Mouse (Mus musculus) gastrocnemius, postnatal 25 days (tissue): ENCODE measurements around the gene Cfap97d1. TPM values are rescaled to one million over a fixed set of nuclear protein-coding genes. Genes with fewer than 3 reads are reported as not detected.

Experiments
- DNase-seq: peaks from one replicate; pipeline ENCODE4 v3.0.0; 2022
- total RNA-seq, 2 experiments: library from RNA; stranded (reverse); gene quantifications; 1 replicate in 1 of 2; 2 replicates in 1 of 2; pipeline ENCODE4 v1.2.3; 2021

The Cfap97d1 gene
- total RNA-seq, 2 experiments from 2014 or later = not detected

DNA sequence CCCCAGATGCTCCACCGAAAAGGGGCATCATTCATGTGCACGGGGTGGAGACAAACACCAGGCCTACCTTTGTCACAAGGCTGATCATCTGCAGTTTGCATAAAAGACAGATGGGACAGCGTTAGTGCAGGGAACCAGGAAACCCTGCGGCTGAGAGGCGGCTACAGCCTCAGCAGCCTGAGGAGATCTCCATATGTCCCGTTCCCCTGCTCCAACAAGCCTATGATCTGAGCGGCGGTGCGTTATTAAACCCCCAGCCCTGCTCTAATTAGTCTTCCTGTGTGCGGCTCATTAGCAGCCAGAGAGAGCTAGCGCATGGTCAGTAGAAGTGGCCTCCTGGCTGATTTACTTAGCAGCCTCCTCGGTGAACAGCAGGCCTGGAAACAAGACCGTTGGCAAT lies 26.1 kb downstream of the Cfap97d1 start:
- DNase-seq = no peak

- no peak for DNase-seq
Observed at GRCm38 (mm10) chr11:102011510-102011909, 27.4 kb downstream of the Cfap97d1 start.

GRCm38 (mm10) chr11:102013201-102013600 lies 29.1 kb downstream of the Cfap97d1 start:
- no peak for DNase-seq

DNA sequence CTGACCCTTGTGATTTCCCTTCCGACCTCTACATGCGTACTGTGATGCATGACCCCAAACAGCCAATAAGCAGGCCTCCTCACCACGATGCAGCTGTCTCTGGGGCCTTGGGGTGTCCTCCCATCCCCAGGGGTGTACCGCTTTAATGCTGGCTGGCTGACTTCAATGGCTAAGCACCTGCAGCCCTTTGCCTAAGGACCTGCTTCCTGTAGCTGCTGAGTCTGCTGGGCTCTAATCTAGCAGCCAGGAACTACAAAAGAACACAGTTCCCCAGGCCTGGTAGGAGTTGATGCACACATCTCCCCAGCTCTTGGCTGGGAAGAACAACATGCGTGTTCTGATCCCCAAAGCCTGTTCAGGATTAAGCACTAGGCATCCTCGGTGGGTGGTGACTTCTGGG lies 31.4 kb downstream of the Cfap97d1 start:
- no peak for DNase-seq

GRCm38 (mm10) chr11:102016136-102016535 lies 32.1 kb downstream of the Cfap97d1 start:
- peak; percentile 51 for DNase-seq

DNA sequence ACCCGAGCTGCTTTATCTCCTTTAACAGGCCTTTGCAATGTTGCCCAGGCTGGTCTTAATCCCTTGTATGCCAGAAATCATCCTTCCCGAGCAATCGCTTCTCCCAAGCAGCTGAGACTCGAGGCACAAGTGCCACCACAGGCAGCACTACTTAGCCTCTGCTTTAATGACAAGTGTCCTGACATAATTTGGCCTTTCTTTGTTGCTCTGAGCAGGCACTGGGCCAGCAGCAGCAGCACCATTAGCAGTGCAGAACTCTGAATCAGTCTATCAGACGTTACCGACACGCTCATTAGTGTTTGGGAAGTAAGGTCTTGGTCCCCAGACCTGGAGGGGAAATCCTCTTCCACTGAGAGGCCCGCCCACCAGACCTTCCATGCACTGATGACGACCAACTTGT lies 35.7 kb downstream of the Cfap97d1 start:
- DNase-seq = no peak

GRCm38 (mm10) chr11:102021196-102021595 lies 37.1 kb downstream of the Cfap97d1 start:
- DNase-seq = no peak

GRCm38 (mm10) chr11:102023406-102023805 lies 39.3 kb downstream of the Cfap97d1 start:
- DNase-seq = no peak

DNA sequence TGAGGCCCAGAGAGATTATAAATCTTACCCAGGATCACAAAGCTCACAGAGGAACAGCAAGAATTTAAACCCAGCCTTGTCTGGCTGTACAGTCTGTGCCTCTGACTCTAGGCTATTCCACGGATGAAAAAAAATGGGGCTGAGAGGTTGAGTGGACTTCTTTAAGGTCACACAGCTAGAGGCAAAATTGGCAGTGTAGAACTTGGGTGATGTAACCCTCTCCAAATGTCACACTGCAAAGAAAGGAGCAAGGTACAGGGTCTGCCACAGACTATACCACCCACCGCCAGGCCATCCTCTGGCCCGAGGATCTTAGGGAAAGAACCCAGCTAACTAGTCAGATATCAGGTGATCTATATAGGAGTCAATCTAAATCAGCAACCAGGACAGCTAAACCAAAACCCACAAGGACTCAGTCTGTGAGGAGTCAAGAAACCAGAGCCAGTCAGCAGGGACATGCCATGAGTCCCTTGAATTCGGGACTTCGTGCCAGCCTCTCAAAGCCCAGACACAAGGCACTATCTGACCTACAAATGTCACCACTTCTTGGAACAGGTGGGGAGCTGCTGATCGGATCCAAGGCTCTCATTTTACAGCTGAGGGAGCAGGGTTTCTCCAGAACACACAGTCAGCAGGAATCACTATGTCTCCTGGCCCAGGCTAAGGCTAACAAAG lies 40.1 kb downstream of the Cfap97d1 start:
- peak; percentile 81 for DNase-seq

DNA sequence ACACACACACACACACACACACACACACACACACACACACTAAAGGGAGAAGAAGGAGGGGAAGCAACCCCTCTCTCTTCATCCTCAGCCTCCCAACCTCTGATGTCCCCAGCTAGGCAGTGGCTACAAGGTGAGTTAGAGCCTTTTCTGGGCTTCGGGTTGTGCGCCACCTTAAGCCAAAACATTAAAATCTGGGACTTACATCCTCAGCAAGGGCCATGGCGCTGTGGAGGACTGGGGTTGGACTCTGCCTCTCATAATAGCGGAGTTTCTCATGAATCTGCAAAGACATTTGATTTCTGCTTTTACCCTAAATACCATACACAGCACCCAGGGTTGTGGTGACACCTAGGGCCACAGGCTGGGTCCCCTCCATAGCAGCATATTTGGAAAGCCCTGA lies 40.8 kb downstream of the Cfap97d1 start:
- DNase-seq = no peak

- DNase-seq = no peak
Observed at GRCm38 (mm10) chr11:102025354-102025753, 41.3 kb downstream of the Cfap97d1 start.

- no peak for DNase-seq
Observed at GRCm38 (mm10) chr11:102025991-102026660, 42.0 kb downstream of the Cfap97d1 start.

- peak; percentile 65 for DNase-seq
Observed at GRCm38 (mm10) chr11:102026694-102027360, 42.7 kb downstream of the Cfap97d1 start.

DNA sequence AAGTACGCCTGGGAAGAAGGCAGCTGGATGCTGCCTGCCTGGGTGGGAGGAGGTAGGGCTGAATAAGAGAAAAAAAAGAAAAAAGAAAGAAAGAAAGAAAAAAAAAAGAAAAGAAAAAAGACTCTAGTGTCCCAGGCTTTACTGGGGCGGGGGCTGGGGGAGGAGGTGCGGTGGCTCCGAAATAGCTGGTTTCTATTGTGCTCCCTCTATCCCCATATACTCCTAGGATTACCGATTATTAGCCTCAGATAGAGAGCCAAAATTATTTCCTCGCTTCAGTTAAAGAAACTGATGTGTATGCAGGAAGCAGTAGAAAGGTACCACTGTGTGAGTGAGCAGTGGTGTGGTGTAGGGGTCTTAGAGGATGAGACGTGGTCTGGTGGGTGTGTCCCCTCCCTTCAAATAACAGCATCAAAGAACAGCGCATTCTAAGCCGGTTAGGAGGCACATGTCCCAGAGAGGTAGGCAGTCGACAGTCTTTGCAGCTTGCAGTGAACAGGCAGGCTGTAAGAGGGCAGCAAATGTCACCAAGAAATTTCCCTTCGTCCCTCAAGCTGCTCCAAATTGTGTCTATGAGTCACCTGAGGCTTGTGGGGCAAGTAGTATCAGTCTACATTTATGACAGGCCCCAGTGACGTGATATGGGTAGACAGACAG lies 43.4 kb downstream of the Cfap97d1 start:
- no peak for DNase-seq

- no peak for DNase-seq
Observed at GRCm38 (mm10) chr11:102028087-102028816, 44.2 kb downstream of the Cfap97d1 start, which contains the start of gene Mpp3. Mpp3 (minus strand) TSS chr11:102028461.

GRCm38 (mm10) chr11:102029304-102029703 lies 45.2 kb downstream of the Cfap97d1 start:
- DNase-seq = no peak

DNA sequence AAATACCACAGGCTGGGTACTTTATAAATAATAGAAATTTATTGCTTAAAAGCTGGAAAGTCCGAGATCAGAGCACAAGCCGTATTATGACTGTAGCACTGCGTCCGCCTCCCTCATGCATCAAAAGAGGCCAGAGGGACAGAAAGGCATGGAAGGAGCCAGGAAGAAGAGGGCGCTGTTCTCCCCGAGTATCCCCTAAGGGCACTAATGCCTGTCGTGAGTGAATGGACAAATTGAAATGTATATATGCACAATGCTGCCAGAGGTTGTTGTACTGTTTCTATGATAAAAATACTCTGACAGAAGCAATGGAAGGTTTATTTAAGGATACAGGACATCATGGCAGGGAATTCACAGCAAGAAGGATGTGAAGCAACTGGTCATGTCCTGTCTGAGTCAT lies 45.9 kb downstream of the Cfap97d1 start:
- no peak for DNase-seq

DNA sequence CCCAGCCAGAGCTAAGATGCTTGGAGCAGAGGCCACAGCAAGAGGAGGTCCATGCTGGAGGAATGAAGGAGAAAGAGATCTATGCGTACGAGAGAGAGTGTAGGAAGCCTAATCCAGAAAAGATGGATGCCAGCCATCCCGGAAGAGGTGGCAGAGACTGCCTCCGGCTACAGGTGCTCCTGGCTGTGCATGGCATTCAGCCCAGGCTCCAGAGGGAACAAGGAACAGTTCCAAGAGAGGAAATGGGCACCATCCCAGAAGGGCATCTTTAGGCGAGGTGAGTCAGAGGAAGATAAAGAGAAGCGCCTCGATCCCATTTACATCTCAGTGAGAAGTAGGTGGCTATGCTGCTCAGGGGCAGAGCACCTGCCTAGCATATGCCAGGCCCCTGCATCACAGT lies 47.1 kb downstream of the Cfap97d1 start:
- DNase-seq = no peak

GRCm38 (mm10) chr11:102033055-102033591 lies 49.0 kb downstream of the Cfap97d1 start:
- no peak for DNase-seq

DNA sequence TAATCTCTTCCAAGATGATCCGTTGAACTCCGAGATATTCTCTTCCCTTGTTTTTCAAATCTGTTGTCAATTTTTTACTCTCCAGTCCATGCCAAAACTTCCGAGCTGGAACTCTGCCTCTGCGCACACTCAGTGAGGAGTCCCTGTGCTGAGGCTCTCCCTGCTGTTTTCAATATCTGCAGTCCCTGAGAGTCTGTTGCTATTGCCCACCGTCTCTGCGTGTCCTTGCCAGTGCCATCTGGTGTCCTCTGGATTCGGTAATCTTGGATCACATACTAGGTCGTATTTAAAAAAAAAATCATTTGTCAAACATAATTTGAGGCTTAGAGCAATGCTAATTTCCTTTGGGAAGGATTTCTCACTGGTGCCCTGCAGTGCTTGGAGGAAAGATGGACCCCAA lies 50.8 kb downstream of the Cfap97d1 start:
- DNase-seq = no peak

DNA sequence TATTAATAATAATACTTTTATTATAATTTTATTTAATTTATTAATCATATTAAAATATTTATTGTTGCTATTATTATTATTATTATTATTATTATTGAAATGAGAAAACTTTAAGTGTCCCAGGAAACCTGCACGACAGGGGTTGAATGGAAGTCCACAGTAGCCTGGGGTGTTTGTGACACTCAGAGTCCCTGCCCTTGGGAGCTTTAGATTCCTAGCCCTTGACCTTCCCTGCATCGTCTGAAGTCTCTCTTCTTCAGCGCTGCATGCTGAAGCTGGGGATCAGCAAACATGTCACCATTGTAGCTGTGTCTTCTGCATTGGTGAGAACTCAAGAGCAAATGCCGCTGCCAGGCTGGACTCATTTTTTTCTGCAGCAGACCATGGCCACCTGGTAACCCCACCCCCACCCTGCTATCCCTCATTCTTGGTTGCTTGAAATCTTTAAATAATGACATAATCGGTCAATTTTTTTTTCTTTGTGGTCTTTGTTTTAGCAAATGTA lies 51.4 kb downstream of the Cfap97d1 start:
- no peak for DNase-seq

DNA sequence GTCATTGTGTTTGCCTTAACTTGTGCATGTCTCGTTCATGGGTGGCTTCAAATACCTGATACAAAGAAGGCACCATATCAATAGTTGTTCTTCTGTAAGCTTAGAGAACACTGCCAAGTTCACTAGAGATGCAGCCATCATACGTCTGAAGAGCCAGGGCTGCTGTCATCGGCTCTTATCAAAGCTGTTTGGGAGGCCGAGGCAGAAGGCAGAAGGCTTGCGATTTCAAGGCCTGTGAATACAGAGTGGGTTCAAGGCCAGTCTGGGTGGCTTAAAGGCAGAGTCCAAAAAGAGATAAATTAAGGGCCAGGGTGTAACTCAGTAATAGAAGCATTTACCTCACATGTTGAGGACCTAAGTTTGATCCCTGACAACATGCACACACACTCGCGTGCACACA lies 52.3 kb downstream of the Cfap97d1 start:
- no peak for DNase-seq
